Comparison of ENCODE assay signal across 11 mouse cellular contexts in the genomic region with DNA sequence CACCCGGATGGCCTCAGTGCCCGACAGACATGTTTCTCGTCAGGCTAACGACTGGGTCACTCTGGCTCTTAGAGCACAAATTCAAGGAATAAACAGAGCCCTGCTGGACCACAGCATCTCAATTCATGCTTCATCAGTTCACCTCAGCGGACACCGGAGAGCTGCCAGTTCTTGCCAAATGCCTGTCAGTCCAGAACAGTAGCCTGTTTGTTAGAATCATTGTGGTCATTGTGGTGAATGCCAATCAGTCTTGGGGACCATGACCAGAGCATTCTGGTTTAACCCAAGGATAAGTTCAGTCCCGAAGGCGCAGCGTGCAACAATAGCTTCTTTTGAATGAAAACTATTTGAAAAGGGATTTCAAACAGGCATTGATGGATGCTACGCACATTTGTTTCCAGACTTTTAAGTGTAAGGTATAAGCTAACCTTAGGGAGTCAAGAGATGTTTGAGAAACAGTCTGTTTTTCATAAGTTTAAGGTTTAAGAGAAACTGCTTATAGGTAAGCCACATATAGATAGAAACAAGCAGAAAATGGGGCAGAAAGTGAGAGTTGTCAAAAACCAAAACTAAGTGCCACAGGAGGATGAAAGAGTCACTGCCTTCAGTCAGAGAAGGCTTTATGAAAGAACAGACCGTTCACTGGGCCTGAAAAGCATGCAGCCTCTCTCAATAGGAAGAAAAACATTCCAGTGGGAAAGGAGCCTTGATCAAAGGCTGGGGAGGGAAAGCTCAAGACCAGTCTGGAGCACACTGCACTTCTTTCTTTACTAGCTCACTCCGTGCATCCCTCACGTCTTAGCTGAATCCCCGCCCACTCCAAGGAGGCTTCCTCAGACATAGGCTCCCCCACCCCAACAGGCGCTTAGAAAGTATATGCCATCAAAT. TPM values are rescaled to one million over a fixed set of nuclear protein-coding genes. Genes with fewer than 3 reads are reported as not detected.
DNase-seq lines count a peak whose midpoint lies in the region; ATAC-seq and TF ChIP-seq lines count a peak whose summit lies in the region.
"Had no signal": no experiment of that assay in that cellular context is flagged by ENCODE, and none has a peak within 500 bp of the region (broad histone marks: within the 10 kb centered on the region; RNA-seq: fewer than 3 reads in every experiment).

No protein-coding gene starts in this region.

- H3K36me3 ChIP-seq in megakaryocyte, embryonic 14.5 days (replicated peaks; ENCODE audit: low read length) = no peaks in the 10 kb centered on the region
- H3K36me3 ChIP-seq in embryonic facial prominence, embryonic 15.5 days = no peaks in the 10 kb centered on the region
- H3K36me3 ChIP-seq in neural tube, embryonic 13.5 days = no peaks in the 10 kb centered on the region
- no peaks in the 10 kb centered on the region for H3K36me3 ChIP-seq in heart, adult 2 months (ENCODE audit: control insufficient read depth, insufficient read depth, low read length)
- H3K36me3 ChIP-seq: heart, embryonic 12.5 days; stomach, embryonic 15.5 days had no signal

- no peak for TF ChIP-seq POLR2A in heart, adult 2 months (IDR thresholded peaks at IDR 0.05; ENCODE audit: insufficient read depth, low read depth, low read length)

- no peak for ATAC-seq in megakaryocyte, adult 5-6 weeks (ENCODE audit: poor library complexity, severe bottlenecking)
- ATAC-seq in embryonic facial prominence, embryonic 15.5 days (ENCODE audit: insufficient number of reproducible peaks, low FRiP score, low TSS enrichment, low read depth) = no peak
- ATAC-seq in neural tube, embryonic 13.5 days (ENCODE audit: low read depth) = no peak

- H3K4me1 ChIP-seq in megakaryocyte, embryonic 14.5 days = peaks cover 49% of the 10 kb centered on the region
- H3K4me1 ChIP-seq in embryonic facial prominence, embryonic 15.5 days = peaks cover 12% of the 10 kb centered on the region
- H3K4me1 ChIP-seq in neural tube, embryonic 13.5 days (replicated peaks) = peaks cover 20% of the 10 kb centered on the region
- H3K4me1 ChIP-seq in heart, adult 2 months (ENCODE audit: control insufficient read depth, insufficient read depth, low read length) = peaks cover 3% of the 10 kb centered on the region

- 0 out of 2 replicates have a peak overlapping the region, but pooled peaks have one; percentile 55 for H3K27ac ChIP-seq in embryonic facial prominence, embryonic 15.5 days (replicated peaks)
- peak overlapping the region; percentile 74 for H3K27ac ChIP-seq in neural tube, embryonic 13.5 days (replicated peaks)
- no peak overlapping the region for H3K27ac ChIP-seq in heart, adult 2 months
- H3K27ac ChIP-seq: stomach, embryonic 15.5 days had no signal

- peak overlapping the region; percentile 3 for H3K4me3 ChIP-seq in megakaryocyte, embryonic 14.5 days (replicated peaks)
- no peak overlapping the region for H3K4me3 ChIP-seq in embryonic facial prominence, embryonic 15.5 days (replicated peaks)
- H3K4me3 ChIP-seq in neural tube, embryonic 13.5 days = no peak overlapping the region
- H3K4me3 ChIP-seq in heart, adult 2 months = no peak overlapping the region
- H3K4me3 ChIP-seq: heart, embryonic 12.5 days; stomach, embryonic 15.5 days had no signal

- peak; percentile 24 to 37 for DNase-seq in layer of hippocampus, postnatal 10 days (ENCODE audit: low spot score in 2 of 2)
- no peak for DNase-seq in thymus, postnatal 10 days (ENCODE audit: low spot score in 2 of 2)
- DNase-seq in heart, adult 2 months = no peak
- no peak for DNase-seq in spleen, postnatal 14 days (ENCODE audit: low spot score in 2 of 2)
- DNase-seq: cerebellum, adult 18-20 months had no signal

- H3K9me3 ChIP-seq in megakaryocyte, embryonic 14.5 days = 0 out of 2 replicates have a peak, but pooled peaks cover 2% of the 10 kb centered on the region
- H3K9me3 ChIP-seq in embryonic facial prominence, embryonic 15.5 days (replicated peaks) = no peaks in the 10 kb centered on the region
- H3K9me3 ChIP-seq in neural tube, embryonic 13.5 days = no peaks in the 10 kb centered on the region
- H3K9me3 ChIP-seq: heart, embryonic 12.5 days; stomach, embryonic 15.5 days had no signal

- H3K79me2 ChIP-seq in heart, adult 2 months (replicated peaks; ENCODE audit: control insufficient read depth, insufficient read depth, low read length) = no peaks in the 10 kb centered on the region

- 28% methylated on average over 15 of the region's 15 CpGs for WGBS in embryonic facial prominence, embryonic 15.5 days
- 13% methylated on average over 15 of the region's 15 CpGs for WGBS in neural tube, embryonic 13.5 days
- 61% methylated on average over 15 of the region's 15 CpGs for WGBS in heart, adult 2 months

- TF ChIP-seq CTCF in heart, adult 2 months (IDR thresholded peaks at IDR 0.05) = no peak

- TF ChIP-seq EP300 in heart, adult 2 months (IDR thresholded peaks at IDR 0.05; ENCODE audit: insufficient read depth, low read depth, low read length) = no peak

- no peak overlapping the region for H3K4me2 ChIP-seq in embryonic facial prominence, embryonic 15.5 days (replicated peaks)
- peak overlapping the region; percentile 16; the same call in 1 of the 2 replicates for H3K4me2 ChIP-seq in neural tube, embryonic 13.5 days
- H3K4me2 ChIP-seq: heart, embryonic 12.5 days; stomach, embryonic 15.5 days had no signal

- intact Hi-C loops in heart, adult 2 months (cut with DNase I) = loop anchor here (10.0 kb wide), 2 partner anchors 267 to 347 kb away; a partner anchor contains a TSS

- no peak overlapping the region for H3K9ac ChIP-seq in embryonic facial prominence, embryonic 15.5 days
- H3K9ac ChIP-seq in neural tube, embryonic 13.5 days = no peak overlapping the region
- H3K9ac ChIP-seq in heart, adult 2 months (ENCODE audit: low read depth, low read length) = no peak overlapping the region
- H3K9ac ChIP-seq: heart, embryonic 12.5 days; stomach, embryonic 15.5 days had no signal

- H3K27me3 ChIP-seq in megakaryocyte, embryonic 14.5 days (replicated peaks) = no peaks in the 10 kb centered on the region
- H3K27me3 ChIP-seq in embryonic facial prominence, embryonic 15.5 days = no peaks in the 10 kb centered on the region
- H3K27me3 ChIP-seq in neural tube, embryonic 13.5 days = no peaks in the 10 kb centered on the region
- H3K27me3 ChIP-seq in heart, adult 2 months (ENCODE audit: control insufficient read depth, insufficient read depth, low read length) = no peaks in the 10 kb centered on the region
- H3K27me3 ChIP-seq: stomach, embryonic 15.5 days had no signal

RNA-seq across cellular contexts. Expression of a gene that starts 3.3 kb away (rescaled TPM):
- 1.4 TPM in 1 of 2 replicates, not detected in the other for polyA plus RNA-seq in megakaryocyte, embryonic 14.5 days (2012; ENCODE audit: insufficient read depth, low replicate concordance)
- total RNA-seq in megakaryocyte, adult 5-6 weeks (2015) = 32.1 and 32.6 TPM in 2 replicates
- 36.8 and 37.7 TPM in 2 replicates for total RNA-seq in megakaryocyte, adult 5-6 weeks (2017)
- polyA plus RNA-seq in embryonic facial prominence, embryonic 15.5 days (2015; fragmentation: Nextera tagmentation; extraction: Ambion mirVana) = 43.1 and 51.3 TPM in 2 replicates
- 10 to 100 TPM; 33.1 to 33.2 TPM for total RNA-seq in layer of hippocampus, postnatal 10 days (2021)
- 71.4 and 76.0 TPM in 2 replicates for polyA plus RNA-seq in neural tube, embryonic 13.5 days (2015; fragmentation: Nextera tagmentation; extraction: Ambion mirVana)
- total RNA-seq in heart, adult 2 months (2021) = 10 to 100 TPM; 11.1 to 14.4 TPM
- polyA plus RNA-seq in heart, adult 2 months (2012; rRNA removed) = 4.5 and 7.5 TPM in 2 replicates

RNA-seq across cellular contexts. Expression of a gene that starts 6.0 kb away (rescaled TPM):
- 1.2 and 2.1 TPM in 2 replicates for polyA plus RNA-seq in megakaryocyte, embryonic 14.5 days (2012; ENCODE audit: insufficient read depth, low replicate concordance)
- total RNA-seq in megakaryocyte, adult 5-6 weeks (2015) = 16.5 and 18.2 TPM in 2 replicates
- 45.9 and 46.3 TPM in 2 replicates for total RNA-seq in megakaryocyte, adult 5-6 weeks (2017)
- polyA plus RNA-seq in embryonic facial prominence, embryonic 15.5 days (2015; fragmentation: Nextera tagmentation; extraction: Ambion mirVana) = 48.6 and 49.6 TPM in 2 replicates
- 10 to 100 TPM; 43.3 to 43.8 TPM for total RNA-seq in layer of hippocampus, postnatal 10 days (2021)
- 57.2 and 58.4 TPM in 2 replicates for polyA plus RNA-seq in neural tube, embryonic 13.5 days (2015; fragmentation: Nextera tagmentation; extraction: Ambion mirVana)
- total RNA-seq in heart, adult 2 months (2021) = 10 to 100 TPM; 25.5 to 28.4 TPM
- polyA plus RNA-seq in heart, adult 2 months (2012; rRNA removed) = 6.3 and 8.3 TPM in 2 replicates

RNA-seq across cellular contexts. Expression of a gene that starts 22.8 kb away (rescaled TPM):
- polyA plus RNA-seq in megakaryocyte, embryonic 14.5 days (2012; ENCODE audit: insufficient read depth, low replicate concordance) = 0.12 TPM in 1 of 2 replicates, not detected in the other
- 3.3 and 4.4 TPM in 2 replicates for total RNA-seq in megakaryocyte, adult 5-6 weeks (2015)
- total RNA-seq in megakaryocyte, adult 5-6 weeks (2017) = 8.1 and 8.7 TPM in 2 replicates
- polyA plus RNA-seq in embryonic facial prominence, embryonic 15.5 days (2015; fragmentation: Nextera tagmentation; extraction: Ambion mirVana) = 18.0 and 19.9 TPM in 2 replicates
- total RNA-seq in layer of hippocampus, postnatal 10 days (2021) = 100 to 1,000 TPM; 130 to 141 TPM
- polyA plus RNA-seq in neural tube, embryonic 13.5 days (2015; fragmentation: Nextera tagmentation; extraction: Ambion mirVana) = 78.2 and 85.0 TPM in 2 replicates
- 1 to 10 TPM; 8.2 to 9.2 TPM for total RNA-seq in heart, adult 2 months (2021)
- polyA plus RNA-seq in heart, adult 2 months (2012; rRNA removed) = 3.7 and 7.0 TPM in 2 replicates

RNA-seq across cellular contexts. Expression of a gene that starts 31.9 kb away (rescaled TPM):
- polyA plus RNA-seq in megakaryocyte, embryonic 14.5 days (2012; ENCODE audit: insufficient read depth, low replicate concordance) = not detected in 2 replicates
- not detected in 2 replicates for total RNA-seq in megakaryocyte, adult 5-6 weeks (2015)
- 0.04 TPM in 1 of 2 replicates, not detected in the other for total RNA-seq in megakaryocyte, adult 5-6 weeks (2017)
- polyA plus RNA-seq in embryonic facial prominence, embryonic 15.5 days (2015; fragmentation: Nextera tagmentation; extraction: Ambion mirVana) = 3.3 and 4.1 TPM in 2 replicates
- total RNA-seq in layer of hippocampus, postnatal 10 days (2021) = 10 to 100 TPM; 16.8 to 22.0 TPM
- 6.9 and 10.6 TPM in 2 replicates for polyA plus RNA-seq in neural tube, embryonic 13.5 days (2015; fragmentation: Nextera tagmentation; extraction: Ambion mirVana)
- under 1 TPM in 1 of 2 experiments, not detected in 1; 0.07 TPM for total RNA-seq in heart, adult 2 months (2021)
- 0.59 and 1.8 TPM in 2 replicates for polyA plus RNA-seq in heart, adult 2 months (2012; rRNA removed)

RNA-seq across cellular contexts. Expression of a gene that starts 34.3 kb away (rescaled TPM):
- not detected in 2 replicates for polyA plus RNA-seq in megakaryocyte, embryonic 14.5 days (2012; ENCODE audit: insufficient read depth, low replicate concordance)
- total RNA-seq in megakaryocyte, adult 5-6 weeks (2015) = not detected in 2 replicates
- total RNA-seq in megakaryocyte, adult 5-6 weeks (2017) = not detected in 2 replicates
- polyA plus RNA-seq in embryonic facial prominence, embryonic 15.5 days (2015; fragmentation: Nextera tagmentation; extraction: Ambion mirVana) = 2.8 and 6.1 TPM in 2 replicates
- 1 to 10 TPM; 2.1 to 2.7 TPM for total RNA-seq in layer of hippocampus, postnatal 10 days (2021)
- 0.42 TPM in 1 of 2 replicates, not detected in the other for polyA plus RNA-seq in neural tube, embryonic 13.5 days (2015; fragmentation: Nextera tagmentation; extraction: Ambion mirVana)
- not detected for total RNA-seq in heart, adult 2 months (2021)
- 0.86 TPM in 1 of 2 replicates, not detected in the other for polyA plus RNA-seq in heart, adult 2 months (2012; rRNA removed)
- polyA plus RNA-seq: heart, embryonic 12.5 days had no signal

Comparison
In these comparisons a context has a peak if more than half of its experiments do, and no peak if none do; other contexts are left out.
1. DNase-seq: peak in layer of hippocampus, postnatal 10 days (2 of 2); none in thymus, postnatal 10 days (0 of 2), heart, adult 2 months (0 of 2) and spleen, postnatal 14 days (0 of 2).